Mouse (Mus musculus): ENCODE data around the gene Slc41a2.

Slc41a2 gene

GRCm38 (mm10) chr10:83341226-83341625, 3.5 kb upstream of the Slc41a2 start:
- DNase-seq (ENCODE audit: low read depth, low spot score) = no peak
- Histone ChIP-seq H3K27me3 (ENCODE audit: control insufficient read depth, insufficient read depth, low read length, poor library complexity, severe bottlenecking) (no peaks in the 10 kb centered on the region), H3K36me3 (ENCODE audit: control insufficient read depth, insufficient read depth, low read length, poor library complexity, severe bottlenecking) (no peaks in the 10 kb centered on the region)

- Histone ChIP-seq H3K27me3 (ENCODE audit: control insufficient read depth, insufficient read depth, low read length, poor library complexity, severe bottlenecking) (no peaks in the 10 kb centered on the region), H3K36me3 (ENCODE audit: control insufficient read depth, insufficient read depth, low read length, poor library complexity, severe bottlenecking) (no peaks in the 10 kb centered on the region)
- DNase-seq (ENCODE audit: low read depth, low spot score) = no peak
Measured at GRCm38 (mm10) chr10:83337971-83338598, 403 bp upstream of the Slc41a2 start.

- DNase-seq (ENCODE audit: low read depth, low spot score) = no peak
- Histone ChIP-seq H3K27me3 (ENCODE audit: control insufficient read depth, insufficient read depth, low read length, poor library complexity, severe bottlenecking) (no peaks in the 10 kb centered on the region), H3K36me3 (ENCODE audit: control insufficient read depth, insufficient read depth, low read length, poor library complexity, severe bottlenecking) (no peaks in the 10 kb centered on the region)
Measured at GRCm38 (mm10) chr10:83336336-83336735, 1.3 kb downstream of the Slc41a2 start.

- no peaks in the 10 kb centered on the region for H3K36me3 ChIP-seq (ENCODE audit: control insufficient read depth, insufficient read depth, low read length, poor library complexity, severe bottlenecking)
- peak; percentile 73 for DNase-seq (ENCODE audit: low read depth, low spot score)
- no peaks in the 10 kb centered on the region for H3K27me3 ChIP-seq (ENCODE audit: control insufficient read depth, insufficient read depth, low read length, poor library complexity, severe bottlenecking)
Measured at GRCm38 (mm10) chr10:83332581-83332980, 5.1 kb downstream of the Slc41a2 start.

GRCm38 (mm10) chr10:83331811-83332210, 5.9 kb downstream of the Slc41a2 start:
- Histone ChIP-seq H3K36me3 (ENCODE audit: control insufficient read depth, insufficient read depth, low read length, poor library complexity, severe bottlenecking) (no peaks in the 10 kb centered on the region), H3K27me3 (ENCODE audit: control insufficient read depth, insufficient read depth, low read length, poor library complexity, severe bottlenecking) (no peaks in the 10 kb centered on the region)
- DNase-seq (ENCODE audit: low read depth, low spot score) = peak; percentile 65

GRCm38 (mm10) chr10:83330336-83330735, 7.3 kb downstream of the Slc41a2 start:
- peak; percentile 73 for DNase-seq (ENCODE audit: low read depth, low spot score)

GRCm38 (mm10) chr10:83328791-83329190, 8.9 kb downstream of the Slc41a2 start:
- Histone ChIP-seq H3K27me3 (ENCODE audit: control insufficient read depth, insufficient read depth, low read length, poor library complexity, severe bottlenecking) (no peaks in the 10 kb centered on the region), H3K36me3 (ENCODE audit: control insufficient read depth, insufficient read depth, low read length, poor library complexity, severe bottlenecking) (no peaks in the 10 kb centered on the region)
- no peak for DNase-seq (ENCODE audit: low read depth, low spot score)

More at GRCm38 (mm10) chr10:83330336-83330735, 7.3 kb downstream of the Slc41a2 start:
- no peaks in the 10 kb centered on the region for H3K27me3 ChIP-seq (ENCODE audit: control insufficient read depth, insufficient read depth, low read length, poor library complexity, severe bottlenecking)
- H3K36me3 ChIP-seq (ENCODE audit: control insufficient read depth, insufficient read depth, low read length, poor library complexity, severe bottlenecking) = no peaks in the 10 kb centered on the region

GRCm38 (mm10) chr10:83326648-83327285, 10.9 kb downstream of the Slc41a2 start:
- Histone ChIP-seq H3K27me3 (ENCODE audit: control insufficient read depth, insufficient read depth, low read length, poor library complexity, severe bottlenecking) (no peaks in the 10 kb centered on the region), H3K36me3 (ENCODE audit: control insufficient read depth, insufficient read depth, low read length, poor library complexity, severe bottlenecking) (no peaks in the 10 kb centered on the region)
- no peak for DNase-seq (ENCODE audit: low read depth, low spot score)

GRCm38 (mm10) chr10:83325903-83326302, 11.8 kb downstream of the Slc41a2 start:
- Histone ChIP-seq H3K27me3 (ENCODE audit: control insufficient read depth, insufficient read depth, low read length, poor library complexity, severe bottlenecking) (no peaks in the 10 kb centered on the region), H3K36me3 (ENCODE audit: control insufficient read depth, insufficient read depth, low read length, poor library complexity, severe bottlenecking) (no peaks in the 10 kb centered on the region)
- no peak for DNase-seq (ENCODE audit: low read depth, low spot score)

GRCm38 (mm10) chr10:83324871-83325270, 12.8 kb downstream of the Slc41a2 start:
- DNase-seq (ENCODE audit: low read depth, low spot score) = no peak
- Histone ChIP-seq H3K36me3 (ENCODE audit: control insufficient read depth, insufficient read depth, low read length, poor library complexity, severe bottlenecking) (no peaks in the 10 kb centered on the region), H3K27me3 (ENCODE audit: control insufficient read depth, insufficient read depth, low read length, poor library complexity, severe bottlenecking) (no peaks in the 10 kb centered on the region)

- Histone ChIP-seq H3K36me3 (ENCODE audit: control insufficient read depth, insufficient read depth, low read length, poor library complexity, severe bottlenecking) (no peaks in the 10 kb centered on the region), H3K27me3 (ENCODE audit: control insufficient read depth, insufficient read depth, low read length, poor library complexity, severe bottlenecking) (no peaks in the 10 kb centered on the region)
- DNase-seq (ENCODE audit: low read depth, low spot score) = no peak
Measured at GRCm38 (mm10) chr10:83322551-83323100, 15.1 kb downstream of the Slc41a2 start.

GRCm38 (mm10) chr10:83321528-83321927, 16.2 kb downstream of the Slc41a2 start:
- Histone ChIP-seq H3K27me3 (ENCODE audit: control insufficient read depth, insufficient read depth, low read length, poor library complexity, severe bottlenecking) (no peaks in the 10 kb centered on the region), H3K36me3 (ENCODE audit: control insufficient read depth, insufficient read depth, low read length, poor library complexity, severe bottlenecking) (no peaks in the 10 kb centered on the region)
- no peak for DNase-seq (ENCODE audit: low read depth, low spot score)

- DNase-seq (ENCODE audit: low read depth, low spot score) = no peak
- no peaks in the 10 kb centered on the region for H3K27me3 ChIP-seq (ENCODE audit: control insufficient read depth, insufficient read depth, low read length, poor library complexity, severe bottlenecking)
- H3K36me3 ChIP-seq (ENCODE audit: control insufficient read depth, insufficient read depth, low read length, poor library complexity, severe bottlenecking) = no peaks in the 10 kb centered on the region
Measured at GRCm38 (mm10) chr10:83320870-83321269, 16.8 kb downstream of the Slc41a2 start.

GRCm38 (mm10) chr10:83320396-83320795, 17.3 kb downstream of the Slc41a2 start:
- DNase-seq (ENCODE audit: low read depth, low spot score) = no peak
- H3K36me3 ChIP-seq (ENCODE audit: control insufficient read depth, insufficient read depth, low read length, poor library complexity, severe bottlenecking) = no peaks in the 10 kb centered on the region
- no peaks in the 10 kb centered on the region for H3K27me3 ChIP-seq (ENCODE audit: control insufficient read depth, insufficient read depth, low read length, poor library complexity, severe bottlenecking)

- peaks cover 10% of the 10 kb centered on the region; the same call in 1 of the 2 replicates for H3K36me3 ChIP-seq (ENCODE audit: control insufficient read depth, insufficient read depth, low read length, poor library complexity, severe bottlenecking)
- DNase-seq (ENCODE audit: low read depth, low spot score) = no peak
- H3K27me3 ChIP-seq (ENCODE audit: control insufficient read depth, insufficient read depth, low read length, poor library complexity, severe bottlenecking) = no peaks in the 10 kb centered on the region
Measured at GRCm38 (mm10) chr10:83313033-83313432, 24.6 kb downstream of the Slc41a2 start.
